Mouse (Mus musculus) ES-Bruce4 (cell line): Measurements from ENCODE around the gene Thada.

ENCODE experiments used
- CTCF ChIP-seq: IDR thresholded peaks from one replicate; pipeline ENCODE4 v1.8.1; 2011; ENCODE audit warnings: low read depth, low read length
- EP300 ChIP-seq: IDR thresholded peaks from 2 replicates; pipeline ENCODE4 v1.6.1; 2011; ENCODE audit warnings: low read depth, low read length; ENCODE audit not compliant: insufficient read depth

- TF ChIP-seq CTCF (no peak), EP300 (no peak)
Observed at GRCm38 (mm10) chr17:84195003-84195395, 271.0 kb downstream of the Thada start.
